Mouse (Mus musculus) bone marrow, adult 2 months (tissue): Measurements from ENCODE around the gene Syn3.

ENCODE experiments used
- CTCF ChIP-seq: fragments of 200-500 bp; IDR thresholded peaks from 2 replicates; pipeline ENCODE4 v1.5.1; 2011; ENCODE audit warnings: low read length, control low read depth; ENCODE audit not compliant: control insufficient read depth, insufficient read depth
- POLR2A ChIP-seq: fragments of 200-500 bp; IDR thresholded peaks from 2 replicates; pipeline ENCODE4 v1.6.1; 2011; ENCODE audit warnings: low read depth, mild to moderate bottlenecking, control low read depth, low read length, borderline replicate concordance; ENCODE audit not compliant: control insufficient read depth

DNA sequence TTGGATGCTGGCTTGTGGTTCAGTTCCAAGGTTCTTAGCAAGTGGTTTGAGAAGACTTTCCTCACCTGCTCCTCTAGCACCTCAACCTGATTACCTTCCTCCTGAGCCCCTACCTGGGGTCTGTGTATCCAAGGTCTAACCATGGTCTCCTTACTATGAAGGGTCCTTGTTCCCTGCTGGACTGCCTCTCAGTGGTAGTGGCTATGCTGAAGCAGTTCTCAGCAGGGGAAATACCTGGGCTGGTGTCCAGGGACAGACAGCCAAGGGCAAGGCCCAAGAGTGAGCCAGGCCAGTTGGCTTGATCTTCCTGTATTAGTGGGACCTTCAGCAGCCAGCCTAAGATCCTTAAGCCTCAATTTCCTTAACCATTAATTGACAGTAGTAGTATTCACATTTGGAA lies 294.8 kb downstream of the Syn3 start:
- TF ChIP-seq CTCF (no peak), POLR2A (no peak)
